Mouse (Mus musculus) testis, adult 2 months (tissue): Measurements from ENCODE around the gene 1700009N14Rik.

Experiments
- CTCF ChIP-seq: fragments of 200-500 bp; IDR thresholded peaks from 2 replicates; pipeline ENCODE4 v1.5.1; 2012; ENCODE audit warnings: low read depth, mild to moderate bottlenecking, inconsistent platforms, low read length, moderate library complexity; ENCODE audit not compliant: control insufficient read depth, insufficient read depth, insufficient replicate concordance
- POLR2A ChIP-seq: fragments of 200-500 bp; IDR thresholded peaks from 2 replicates; pipeline ENCODE4 v1.6.1; 2012; ENCODE audit warnings: low read depth, mild to moderate bottlenecking, inconsistent platforms, low read length, moderate library complexity; ENCODE audit not compliant: control insufficient read depth

- TF ChIP-seq CTCF (no peak), POLR2A (no peak)
Measured at GRCm38 (mm10) chr4:39437870-39438367, 12.2 kb upstream of the 1700009N14Rik start.
